Mouse (Mus musculus): Measurements from ENCODE around the gene Sdc4.
A peak's percentile ranks its signal among the peaks of the same experiment; 100 is the strongest.

DNA sequence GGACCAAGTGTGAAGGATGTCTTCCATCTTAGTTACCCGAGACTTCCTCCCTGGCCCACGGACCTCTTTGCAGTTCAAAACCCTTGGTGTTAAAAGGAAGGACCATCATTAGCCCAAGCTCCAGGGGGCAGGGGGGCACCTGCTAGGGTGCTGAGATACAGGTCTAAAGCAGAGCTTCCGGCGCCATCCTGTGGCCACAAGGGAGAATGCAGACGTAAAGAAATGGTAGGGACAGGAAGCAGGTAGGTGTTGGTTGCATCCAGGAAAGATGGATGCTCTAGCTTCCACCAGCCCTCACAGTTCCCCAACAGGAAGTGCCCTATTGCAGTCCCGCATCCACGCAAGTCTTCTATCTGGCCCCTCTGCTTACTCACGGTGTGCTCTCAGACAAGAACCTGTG, 56.7 kb downstream of the Sdc4 start:
- TF ChIP-seq CTCF (IDR thresholded peaks at IDR 0.05; ENCODE audit: insufficient read depth, low read length) = peak; percentile 67
- TF ChIP-seq POLR2A (IDR thresholded peaks at IDR 0.05; ENCODE audit: borderline replicate concordance, extremely low read depth, low read depth, low read length) = no peak
